ENCODE assay signal across 13 mouse cellular contexts in the genomic region with DNA sequence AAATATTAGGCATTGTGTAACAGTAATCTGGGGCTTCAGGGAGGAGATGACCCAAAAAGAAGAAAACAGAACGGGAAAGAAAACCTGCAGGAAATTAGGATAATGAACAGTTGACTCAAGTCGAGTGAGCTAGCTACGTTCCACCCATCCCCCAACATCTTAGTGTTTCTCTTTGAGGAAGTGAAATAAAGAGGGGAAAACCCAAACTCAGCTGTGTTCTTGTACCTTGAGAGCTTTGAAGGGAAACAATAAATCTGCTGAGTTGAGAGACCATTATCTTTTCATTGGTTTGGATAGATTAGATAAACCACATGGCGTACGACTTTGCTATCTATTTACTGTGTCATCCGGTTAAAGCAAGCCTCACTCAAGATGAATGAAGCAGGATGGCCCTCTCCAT.
DNase-seq lines count a peak whose midpoint lies in the region; ATAC-seq and TF ChIP-seq lines count a peak whose summit lies in the region.
"Had no signal": no experiment of that assay in that cellular context is flagged by ENCODE, and none has a peak within 500 bp of the region (broad histone marks: within the 10 kb centered on the region; RNA-seq: fewer than 3 reads in every experiment).

No protein-coding gene starts in this region.

- peak; percentile 31 for DNase-seq in limb, embryonic 14.5 days (ENCODE audit: low spot score)
- DNase-seq in limb, embryonic 10.5 days (ENCODE audit: low spot score): no peak
- peak; percentile 7 for DNase-seq in thymus, postnatal 14 days
- no peak for DNase-seq in thymus, postnatal 4 days
- peak; percentile 10 for DNase-seq in telencephalon, adult 2 months (ENCODE audit: low read depth, low spot score)
- no peak for DNase-seq in layer of hippocampus, postnatal 14 days (ENCODE audit: low spot score in 2 of 2)
- DNase-seq in c-Kit-positive CD71-positive TER-119-positive erythroid progenitor cells, embryonic 14.5 days (ENCODE audit: low spot score): no peak
- DNase-seq: heart, postnatal 36 days had no signal

- no peak for TF ChIP-seq POLR2A in limb, embryonic 14.5 days (IDR thresholded peaks at IDR 0.05; ENCODE audit: borderline replicate concordance, extremely low read depth, insufficient read depth, insufficient read length)

- no peak for ATAC-seq in limb, embryonic 14.5 days (ENCODE audit: low FRiP score, low read depth)
- peak; percentile 76 for ATAC-seq in granulocyte monocyte progenitor cell, adult 5-6 weeks (replicated peaks; ENCODE audit: poor library complexity, severe bottlenecking)

- H3K9ac ChIP-seq in limb, embryonic 14.5 days (ENCODE audit: low read depth, low read length, severe bottlenecking): no peak overlapping the region
- H3K9ac ChIP-seq: limb, embryonic 15.5 days; midbrain, embryonic 12.5 days; neural tube, embryonic 13.5 days; stomach, embryonic 15.5 days had no signal

- H3K27ac ChIP-seq in limb, embryonic 14.5 days (replicated peaks; ENCODE audit: low read depth, low read length): no peak overlapping the region
- no peak overlapping the region for H3K27ac ChIP-seq in limb, embryonic 10.5 days
- H3K27ac ChIP-seq: limb, embryonic 15.5 days; midbrain, embryonic 12.5 days; neural tube, embryonic 13.5 days; stomach, embryonic 15.5 days had no signal

- no peak overlapping the region for H3K4me2 ChIP-seq in limb, embryonic 14.5 days (replicated peaks; ENCODE audit: low read depth, low read length, severe bottlenecking)
- H3K4me2 ChIP-seq: limb, embryonic 15.5 days; midbrain, embryonic 12.5 days; neural tube, embryonic 13.5 days; stomach, embryonic 15.5 days had no signal

- H3K27me3 ChIP-seq in limb, embryonic 14.5 days (ENCODE audit: control insufficient read depth, insufficient read depth, low read length): no peaks in the 10 kb centered on the region
- no peaks in the 10 kb centered on the region for H3K27me3 ChIP-seq in limb, embryonic 10.5 days (ENCODE audit: low read depth, poor library complexity, severe bottlenecking)
- H3K27me3 ChIP-seq: limb, embryonic 15.5 days; midbrain, embryonic 12.5 days; neural tube, embryonic 13.5 days; stomach, embryonic 15.5 days had no signal

- no peaks in the 10 kb centered on the region for H3K9me3 ChIP-seq in limb, embryonic 14.5 days (ENCODE audit: control insufficient read depth, low read length)
- H3K9me3 ChIP-seq in limb, embryonic 10.5 days (replicated peaks): no peaks in the 10 kb centered on the region
- H3K9me3 ChIP-seq: limb, embryonic 15.5 days; midbrain, embryonic 12.5 days; neural tube, embryonic 13.5 days; stomach, embryonic 15.5 days had no signal

- no peak overlapping the region for H3K4me3 ChIP-seq in limb, embryonic 14.5 days (replicated peaks; ENCODE audit: low read length)
- no peak overlapping the region for H3K4me3 ChIP-seq in limb, embryonic 10.5 days
- H3K4me3 ChIP-seq: limb, embryonic 15.5 days; midbrain, embryonic 12.5 days; neural tube, embryonic 13.5 days; stomach, embryonic 15.5 days had no signal

- WGBS in limb, embryonic 14.5 days: 51% methylated on average over 6 of the region's 6 CpGs
- 54% methylated on average over 6 of the region's 6 CpGs for WGBS in limb, embryonic 10.5 days

- H3K36me3 ChIP-seq in limb, embryonic 14.5 days (ENCODE audit: control insufficient read depth, insufficient read depth, low read length): no peaks in the 10 kb centered on the region
- no peaks in the 10 kb centered on the region for H3K36me3 ChIP-seq in limb, embryonic 10.5 days
- H3K36me3 ChIP-seq: limb, embryonic 15.5 days; midbrain, embryonic 12.5 days; neural tube, embryonic 13.5 days; stomach, embryonic 15.5 days had no signal

- H3K4me1 ChIP-seq in limb, embryonic 14.5 days (ENCODE audit: control insufficient read depth, insufficient read depth, low read length): peaks cover 7% of the 10 kb centered on the region; the same call in 1 of the 2 replicates
- H3K4me1 ChIP-seq in limb, embryonic 10.5 days: peaks cover 3% of the 10 kb centered on the region
- H3K4me1 ChIP-seq: midbrain, embryonic 12.5 days; neural tube, embryonic 13.5 days; stomach, embryonic 15.5 days had no signal

Comparison
In these comparisons a context has a peak if more than half of its experiments do, and no peak if none do; other contexts are left out.
1. DNase-seq: peak in limb, embryonic 14.5 days (single experiment), thymus, postnatal 14 days (single experiment) and telencephalon, adult 2 months (single experiment); none in limb, embryonic 10.5 days (single experiment), thymus, postnatal 4 days (single experiment), layer of hippocampus, postnatal 14 days (0 of 2) and c-Kit-positive CD71-positive TER-119-positive erythroid progenitor cells, embryonic 14.5 days (single experiment).